Mouse (Mus musculus): ENCODE data around the gene Gatc. TPM values are rescaled to one million over a fixed set of nuclear protein-coding genes. Genes with fewer than 3 reads are reported as not detected.

Gene Gatc
- polyA plus RNA-seq, 1 experiment: 9.3 TPM

GRCm38 (mm10) chr5:115326875-115327609 lies 13.9 kb downstream of the Gatc start, which contains the start of gene Srsf9:
TSS of gene Srsf9 (plus strand) at chr5:115327177.
- Histone ChIP-seq H3K79me3 (ENCODE audit: low read depth) (peaks cover 46% of the 10 kb centered on the region), H3K79me2 (ENCODE audit: control insufficient read depth, insufficient read depth) (peaks cover 62% of the 10 kb centered on the region), H3K27me3 (ENCODE audit: control insufficient read depth, insufficient read depth, insufficient read length) (no peaks in the 10 kb centered on the region), H3K36me3 (ENCODE audit: control insufficient read depth, insufficient read depth) (peaks cover 27% of the 10 kb centered on the region), H3K4me3 (ENCODE audit: insufficient read depth, poor library complexity, severe bottlenecking) (peak within 1 kb of the TSS; percentile 78), H3ac (ENCODE audit: control insufficient read depth, insufficient read length, low read depth) (peak within 1 kb of the TSS; percentile 86)
- TF ChIP-seq MAX (IDR thresholded peaks at IDR 0.05): peak; percentile 13
- no peak for TF ChIP-seq FOSL1 (IDR thresholded peaks at IDR 0.05; ENCODE audit: insufficient read depth, low read length, poor library complexity, severe bottlenecking)

DNA sequence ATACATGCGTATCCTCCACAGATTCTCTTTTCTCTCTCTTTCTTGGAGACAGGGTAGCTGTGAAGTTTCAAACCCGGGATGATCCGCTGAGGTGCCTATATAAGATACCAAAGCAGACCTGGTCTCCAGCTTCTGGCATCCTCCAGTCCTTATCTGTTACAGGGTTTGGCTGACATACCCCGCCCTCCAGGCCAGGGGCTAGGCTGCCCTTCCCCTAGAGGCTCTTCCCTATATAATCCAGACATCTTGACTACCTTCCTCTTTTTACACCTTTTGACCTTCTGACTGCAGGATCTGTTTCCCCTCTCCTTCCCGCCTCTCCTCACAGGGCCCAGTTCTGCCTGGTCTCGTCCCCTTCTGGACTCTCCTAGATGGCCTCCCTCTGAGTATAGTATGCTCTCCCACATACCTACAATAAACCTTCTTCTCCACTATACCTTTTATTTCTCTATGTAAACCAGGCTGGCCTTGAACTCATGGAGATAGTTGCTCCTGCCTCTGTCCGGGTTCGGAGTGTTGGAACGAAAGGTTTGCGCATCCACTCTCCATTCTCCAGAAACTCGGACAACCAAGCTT lies 14.6 kb downstream of the Gatc start:
- TF ChIP-seq FOSL1 (IDR thresholded peaks at IDR 0.05; ENCODE audit: insufficient read depth, low read length, poor library complexity, severe bottlenecking) (no peak), CEBPB (IDR thresholded peaks at IDR 0.05; ENCODE audit: low read depth) (no peak), MAX (IDR thresholded peaks at IDR 0.05) (no peak), USF1 (IDR thresholded peaks at IDR 0.05; ENCODE audit: low read depth) (no peak), MYOD1 (IDR thresholded peaks at IDR 0.05; ENCODE audit: control insufficient read depth, insufficient read length, low read depth) (no peak), MYOG (IDR thresholded peaks at IDR 0.05; ENCODE audit: control insufficient read depth, extremely low read depth, insufficient read length) (no peak), CTCF (IDR thresholded peaks at IDR 0.05; ENCODE audit: control insufficient read depth, insufficient read depth, insufficient read length) (no peak)
- peaks cover 39% of the 10 kb centered on the region for H3K79me3 ChIP-seq (ENCODE audit: low read depth)
- peaks cover 20% of the 10 kb centered on the region for H3K36me3 ChIP-seq (ENCODE audit: control insufficient read depth, insufficient read depth)
- H3K79me2 ChIP-seq (ENCODE audit: control insufficient read depth, insufficient read depth): peaks cover 55% of the 10 kb centered on the region
- peak overlapping the region; percentile 78 for H3K4me3 ChIP-seq (ENCODE audit: insufficient read depth, poor library complexity, severe bottlenecking)
- H3K27me3 ChIP-seq (ENCODE audit: control insufficient read depth, insufficient read depth, insufficient read length): no peaks in the 10 kb centered on the region
- H3ac ChIP-seq (ENCODE audit: control insufficient read depth, insufficient read length, low read depth): peak overlapping the region; percentile 86

- TF ChIP-seq CTCF (IDR thresholded peaks at IDR 0.05; ENCODE audit: control insufficient read depth, insufficient read depth, insufficient read length) (peak; percentile 7), MYOD1 (IDR thresholded peaks at IDR 0.05; ENCODE audit: control insufficient read depth, insufficient read length, low read depth) (no peak), FOSL1 (IDR thresholded peaks at IDR 0.05; ENCODE audit: insufficient read depth, low read length, poor library complexity, severe bottlenecking) (peak; percentile 51), USF1 (IDR thresholded peaks at IDR 0.05; ENCODE audit: low read depth) (no peak)
- Histone ChIP-seq H3K79me2 (ENCODE audit: control insufficient read depth, insufficient read depth) (no peaks in the 10 kb centered on the region), H3K36me3 (ENCODE audit: control insufficient read depth, insufficient read depth) (no peaks in the 10 kb centered on the region), H3K79me3 (ENCODE audit: low read depth) (no peaks in the 10 kb centered on the region), H3K4me3 (ENCODE audit: insufficient read depth, poor library complexity, severe bottlenecking) (peak overlapping the region; percentile 23), H3K27me3 (ENCODE audit: control insufficient read depth, insufficient read depth, insufficient read length) (no peaks in the 10 kb centered on the region), H3ac (ENCODE audit: control insufficient read depth, insufficient read length, low read depth) (peak overlapping the region; percentile 14)
Measured at GRCm38 (mm10) chr5:115319004-115319940, 21.7 kb downstream of the Gatc start.

DNA sequence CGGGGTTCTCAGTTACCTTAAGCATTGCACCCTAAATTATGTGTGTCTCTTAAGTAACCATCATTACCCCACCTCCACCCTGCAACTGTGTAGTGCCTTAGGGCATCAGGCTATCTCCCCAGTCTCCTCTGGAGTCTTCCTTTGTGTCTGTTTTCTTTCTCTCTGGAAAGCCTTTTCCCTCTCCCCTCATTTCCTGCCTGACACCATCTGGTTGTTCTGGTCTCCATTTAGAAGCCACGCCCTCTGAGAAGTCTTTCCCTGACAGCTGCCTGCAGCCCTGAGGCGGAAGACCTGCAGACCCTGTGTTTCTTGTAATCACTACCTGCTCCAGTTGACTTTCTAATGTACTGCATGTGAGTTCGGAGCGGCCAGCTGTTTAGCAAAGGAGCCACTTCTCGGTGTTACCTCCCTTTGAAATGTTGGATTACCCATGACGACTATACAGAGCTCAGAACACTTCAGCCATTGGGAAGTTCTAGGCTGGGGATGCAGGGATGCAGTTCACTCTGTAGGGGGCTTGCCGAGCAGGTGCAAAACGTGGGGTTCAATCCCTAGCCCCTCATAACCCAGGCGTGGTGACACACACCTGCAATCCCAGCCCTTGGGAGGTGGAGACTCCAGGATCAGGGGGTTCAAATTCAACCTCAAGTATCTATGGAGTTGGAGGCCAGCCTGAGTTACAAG lies 23.2 kb downstream of the Gatc start:
- Histone ChIP-seq H3K79me2 (ENCODE audit: control insufficient read depth, insufficient read depth) (no peaks in the 10 kb centered on the region), H3ac (ENCODE audit: control insufficient read depth, insufficient read length, low read depth) (no peak overlapping the region), H3K4me3 (ENCODE audit: insufficient read depth, poor library complexity, severe bottlenecking) (no peak overlapping the region), H3K36me3 (ENCODE audit: control insufficient read depth, insufficient read depth) (no peaks in the 10 kb centered on the region), H3K27me3 (ENCODE audit: control insufficient read depth, insufficient read depth, insufficient read length) (no peaks in the 10 kb centered on the region), H3K79me3 (ENCODE audit: low read depth) (no peaks in the 10 kb centered on the region)
- no peak for TF ChIP-seq MYOG (IDR thresholded peaks at IDR 0.05; ENCODE audit: control insufficient read depth, extremely low read depth, insufficient read length)
- TF ChIP-seq FOSL1 (IDR thresholded peaks at IDR 0.05; ENCODE audit: insufficient read depth, low read length, poor library complexity, severe bottlenecking): no peak
- TF ChIP-seq CEBPB (IDR thresholded peaks at IDR 0.05; ENCODE audit: low read depth): no peak
- no peak for TF ChIP-seq CTCF (IDR thresholded peaks at IDR 0.05; ENCODE audit: control insufficient read depth, insufficient read depth, insufficient read length)
- TF ChIP-seq MYOD1 (IDR thresholded peaks at IDR 0.05; ENCODE audit: control insufficient read depth, insufficient read length, low read depth): no peak
- no peak for TF ChIP-seq MAX (IDR thresholded peaks at IDR 0.05)
- TF ChIP-seq USF1 (IDR thresholded peaks at IDR 0.05; ENCODE audit: low read depth): no peak

DNA sequence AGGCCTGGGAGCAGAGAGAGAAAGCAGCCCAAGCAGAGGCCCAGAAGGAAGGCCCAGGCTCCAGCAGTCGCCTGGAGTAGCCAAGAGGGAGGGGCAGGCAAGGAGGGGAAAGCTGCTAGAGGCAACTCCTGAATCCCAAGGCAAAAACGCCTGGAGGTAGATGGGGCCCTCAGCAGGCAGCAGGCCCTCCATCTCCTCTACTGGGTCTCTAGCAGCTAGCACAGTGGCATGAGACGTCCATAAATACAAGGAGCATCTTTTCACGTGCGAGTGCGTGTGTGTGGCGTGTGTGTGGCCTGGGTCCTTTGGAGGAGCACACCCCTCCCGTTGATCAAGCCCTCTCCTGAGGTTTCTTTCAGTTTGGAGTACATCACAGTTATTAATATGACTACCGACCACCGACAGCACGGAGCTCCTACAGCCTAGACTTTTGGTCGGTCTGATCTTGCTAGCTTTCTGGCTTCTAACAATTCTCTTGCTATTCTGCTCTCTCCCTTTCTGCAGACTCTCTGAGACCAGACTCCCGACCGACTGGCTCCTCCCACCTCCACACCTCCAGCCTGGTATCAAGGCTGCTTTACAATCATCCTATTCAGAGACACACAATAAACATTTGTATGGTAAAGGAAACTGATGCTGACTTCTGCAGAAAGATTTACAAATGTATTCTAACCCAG lies 23.9 kb downstream of the Gatc start:
- no peak for TF ChIP-seq CEBPB (IDR thresholded peaks at IDR 0.05; ENCODE audit: low read depth)
- no peak for TF ChIP-seq MAX (IDR thresholded peaks at IDR 0.05)
- TF ChIP-seq USF1 (IDR thresholded peaks at IDR 0.05; ENCODE audit: low read depth): no peak
- no peak for TF ChIP-seq FOSL1 (IDR thresholded peaks at IDR 0.05; ENCODE audit: insufficient read depth, low read length, poor library complexity, severe bottlenecking)
- TF ChIP-seq MYOG (IDR thresholded peaks at IDR 0.05; ENCODE audit: control insufficient read depth, extremely low read depth, insufficient read length): no peak
- TF ChIP-seq MYOD1 (IDR thresholded peaks at IDR 0.05; ENCODE audit: control insufficient read depth, insufficient read length, low read depth): no peak
- no peak for TF ChIP-seq CTCF (IDR thresholded peaks at IDR 0.05; ENCODE audit: control insufficient read depth, insufficient read depth, insufficient read length)
- H3K27me3 ChIP-seq (ENCODE audit: control insufficient read depth, insufficient read depth, insufficient read length): no peaks in the 10 kb centered on the region
- no peak overlapping the region for H3K4me3 ChIP-seq (ENCODE audit: insufficient read depth, poor library complexity, severe bottlenecking)
- H3K36me3 ChIP-seq (ENCODE audit: control insufficient read depth, insufficient read depth): no peaks in the 10 kb centered on the region
- no peaks in the 10 kb centered on the region for H3K79me2 ChIP-seq (ENCODE audit: control insufficient read depth, insufficient read depth)
- H3ac ChIP-seq (ENCODE audit: control insufficient read depth, insufficient read length, low read depth): no peak overlapping the region
- no peaks in the 10 kb centered on the region for H3K79me3 ChIP-seq (ENCODE audit: low read depth)
